Comparison of ENCODE assay signal across 13 mouse cellular contexts in the genomic region with DNA sequence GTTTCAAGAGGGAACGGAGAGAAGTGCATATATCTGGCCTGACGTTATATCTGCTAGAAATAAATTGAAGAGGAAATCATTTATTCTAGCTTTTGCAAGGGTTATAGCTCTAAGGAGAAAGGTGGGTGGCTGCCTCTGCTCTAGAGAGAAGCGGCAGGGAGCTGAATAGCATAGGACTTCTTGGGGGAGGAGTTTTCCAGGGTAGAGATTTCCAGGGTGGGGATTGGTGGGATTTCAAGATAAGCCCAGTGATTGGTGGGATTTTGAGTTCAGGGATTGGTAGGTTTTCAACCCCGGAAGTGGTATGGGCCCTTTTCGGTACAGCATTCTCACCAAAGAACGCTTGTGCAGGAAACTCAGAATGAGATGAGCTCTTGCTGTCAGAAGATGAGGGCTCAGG. TPM values are rescaled to one million over a fixed set of nuclear protein-coding genes. Genes with fewer than 3 reads are reported as not detected.
DNase-seq lines count a peak whose midpoint lies in the region; ATAC-seq lines count a peak whose summit lies in the region.
"Had no signal": no experiment of that assay in that cellular context is flagged by ENCODE, and none has a peak within 500 bp of the region (broad histone marks: within the 10 kb centered on the region; RNA-seq: fewer than 3 reads in every experiment).

No protein-coding gene starts in this region.

- no peaks in the 10 kb centered on the region for H3K4me1 ChIP-seq in heart, embryonic 13.5 days
- no peaks in the 10 kb centered on the region for H3K4me1 ChIP-seq in forebrain, embryonic 14.5 days (ENCODE audit: control insufficient read depth, insufficient read depth, low read length)

- intact Hi-C loops in heart, postnatal 14 days (cut with DNase I): no loop called here
- intact Hi-C loops in left cerebral cortex, postnatal 36 days (cut with DNase I): no loop called here

- 0 out of 2 replicates have a peak overlapping the region, but pooled peaks have one; percentile 3 for H3K4me3 ChIP-seq in heart, embryonic 13.5 days
- H3K4me3 ChIP-seq in forebrain, embryonic 14.5 days (ENCODE audit: low read depth, low read length): no peak overlapping the region
- H3K4me3 ChIP-seq: myocyte had no signal

- ATAC-seq in heart, embryonic 13.5 days (ENCODE audit: extremely low read depth, insufficient number of reproducible peaks, low FRiP score, low TSS enrichment): no peak
- peak; percentile 68 for ATAC-seq in forebrain, embryonic 14.5 days

- peaks cover 20% of the 10 kb centered on the region for H3K27me3 ChIP-seq in heart, embryonic 13.5 days (replicated peaks)
- H3K27me3 ChIP-seq in forebrain, embryonic 14.5 days (replicated peaks; ENCODE audit: control insufficient read depth, insufficient read depth, low read length): no peaks in the 10 kb centered on the region

- H3K36me3 ChIP-seq in heart, embryonic 13.5 days: no peaks in the 10 kb centered on the region
- H3K36me3 ChIP-seq in forebrain, embryonic 14.5 days (ENCODE audit: control insufficient read depth, insufficient read depth, low read length): no peaks in the 10 kb centered on the region

- WGBS in heart, embryonic 13.5 days: 65% methylated on average over 6 of the region's 6 CpGs
- WGBS in forebrain, embryonic 14.5 days: 71% methylated on average over 6 of the region's 6 CpGs

- H3K9me3 ChIP-seq in heart, embryonic 13.5 days: no peaks in the 10 kb centered on the region
- H3K9me3 ChIP-seq in forebrain, embryonic 14.5 days (replicated peaks; ENCODE audit: control insufficient read depth, low read length): no peaks in the 10 kb centered on the region

- H3K9ac ChIP-seq in heart, embryonic 13.5 days: no peak overlapping the region
- no peak overlapping the region for H3K9ac ChIP-seq in forebrain, embryonic 14.5 days (ENCODE audit: low read length)

- no peak for DNase-seq in heart, postnatal 14 days
- DNase-seq in R1 (ENCODE audit: low read depth, low spot score): peak; percentile 90
- peak; percentile 61 for DNase-seq in forebrain, embryonic 14.5 days (ENCODE audit: low spot score)
- peak; percentile 42 for DNase-seq in mesoderm, embryonic 11.5 days (ENCODE audit: low read depth, low spot score)
- no peak for DNase-seq in left cerebral cortex, adult 11 months (ENCODE audit: low spot score)
- DNase-seq in left cerebral cortex, postnatal 36 days (ENCODE audit: low spot score in 2 of 2): no peak
- no peak for DNase-seq in thymus, postnatal 14 days
- DNase-seq: cerebellum, postnatal 14 days; gastrocnemius, postnatal 14 days; kidney, postnatal 4 days had no signal

- peak overlapping the region; percentile 18 for H3K4me2 ChIP-seq in heart, embryonic 13.5 days
- H3K4me2 ChIP-seq in forebrain, embryonic 14.5 days (ENCODE audit: low read length): 0 out of 2 replicates have a peak overlapping the region, but pooled peaks have one; percentile 10
- H3K4me2 ChIP-seq: liver, embryonic 11.5 days had no signal

- H3K27ac ChIP-seq in heart, embryonic 13.5 days (replicated peaks): no peak overlapping the region
- no peak overlapping the region for H3K27ac ChIP-seq in forebrain, embryonic 14.5 days (ENCODE audit: low read depth, low read length)

RNA-seq across cellular contexts. Expression of gene Mdm1, which starts 8.6 kb away (rescaled TPM):
- 14.1 and 14.4 TPM in 2 replicates for polyA plus RNA-seq in heart, embryonic 13.5 days (2015; fragmentation: Nextera tagmentation; extraction: Ambion mirVana)
- 1 to 10 TPM; 4.5 to 5.2 TPM for total RNA-seq in heart, postnatal 14 days (2021)
- polyA plus RNA-seq in forebrain, embryonic 14.5 days (2014; fragmentation: Nextera tagmentation; extraction: Ambion mirVana): 31.6 and 34.7 TPM in 2 replicates
- total RNA-seq in left cerebral cortex, postnatal 36 days (2021): 1 to 10 TPM; 3.9 to 8.1 TPM

Comparison
In these comparisons a context has a peak if more than half of its experiments do, and no peak if none do; other contexts are left out.
1. DNase-seq: peak in R1 (single experiment), forebrain, embryonic 14.5 days (single experiment) and mesoderm, embryonic 11.5 days (single experiment); none in heart, postnatal 14 days (0 of 2), left cerebral cortex, adult 11 months (single experiment), left cerebral cortex, postnatal 36 days (0 of 2) and thymus, postnatal 14 days (single experiment).